Mouse (Mus musculus) MEL (cell line): ENCODE data around the gene Prf1. TPM values are rescaled to one million over a fixed set of nuclear protein-coding genes. Genes with fewer than 3 reads are reported as not detected.

Experiments used
- DNase-seq: peaks from one replicate; pipeline ENCODE4 v3.0.0; 2011; ENCODE audit warnings: low read depth, low spot score
- H3K27ac ChIP-seq: 2 replicates; pipeline ENCODE4 v1.5.1; 2012; ENCODE audit warnings: low read depth, mild to moderate bottlenecking, control low read depth, low read length, moderate library complexity; ENCODE audit not compliant: control insufficient read depth
- H3K27me3 ChIP-seq, 2 experiments: fragments of 150-350 bp in 1 of 2; sonication (generic) in 1 of 2; 2 replicates each; pipeline ENCODE4 v1.6.1; 2012; ENCODE audit warnings: low read length in 2 of 2, mild to moderate bottlenecking in 2 of 2, improper control_type of control experiment in 1 of 2, moderate library complexity in 1 of 2; ENCODE audit not compliant: insufficient read depth in 2 of 2, control insufficient read depth in 1 of 2
- H3K36me3 ChIP-seq, 2 experiments: 2 replicates each; pipeline ENCODE4 v1.6.1; 2012 to 2014; ENCODE audit warnings: low read length in 2 of 2, improper control_type of control experiment in 1 of 2, inconsistent platforms in 1 of 2, mild to moderate bottlenecking in 1 of 2; ENCODE audit not compliant: insufficient read depth in 2 of 2, control insufficient read depth in 1 of 2
- H3K4me1 ChIP-seq, 2 experiments: fragments of 150-350 bp in 1 of 2; sonication (generic) in 1 of 2; 2 replicates each; pipeline ENCODE4 v1.6.1; 2012; ENCODE audit warnings: low read length in 2 of 2, improper control_type of control experiment in 1 of 2, mild to moderate bottlenecking in 1 of 2; ENCODE audit not compliant: insufficient read depth in 2 of 2, control insufficient read depth in 1 of 2
- H3K4me3 ChIP-seq, 2 experiments: fragments of 150-350 bp in 1 of 2; sonication (generic) in 1 of 2; 2 replicates each; pipeline ENCODE4 v1.5.1; 2012; ENCODE audit warnings: low read depth in 2 of 2, low read length in 2 of 2, mild to moderate bottlenecking in 2 of 2, moderate library complexity in 2 of 2, control low read depth in 1 of 2, improper control_type of control experiment in 1 of 2; ENCODE audit not compliant: control insufficient read depth in 1 of 2, insufficient read depth in 1 of 2
- H3K79me2 ChIP-seq: 2 replicates; pipeline ENCODE4 v1.6.1; 2012; ENCODE audit warnings: mild to moderate bottlenecking, low read length, moderate library complexity; ENCODE audit not compliant: control insufficient read depth, poor library complexity, insufficient read depth
- H3K9ac ChIP-seq: 2 replicates; pipeline ENCODE4 v1.6.1; 2012; ENCODE audit warnings: low read depth, mild to moderate bottlenecking, control low read depth, low read length, moderate library complexity; ENCODE audit not compliant: control insufficient read depth, poor library complexity, severe bottlenecking
- H3K9me3 ChIP-seq: fragments of 150-350 bp; sonication (generic); replicated peaks from 2 replicates; pipeline ENCODE4 v1.6.1; 2012; ENCODE audit warnings: mild to moderate bottlenecking, low read length, improper control_type of control experiment, moderate library complexity; ENCODE audit not compliant: insufficient read depth
- BHLHE40 ChIP-seq: IDR thresholded peaks from 2 replicates; pipeline ENCODE4 v1.6.1; 2012; ENCODE audit warnings: low read depth, mild to moderate bottlenecking, inconsistent platforms, low read length, improper control_type of control experiment, borderline replicate concordance
- CHD1 ChIP-seq: IDR thresholded peaks from 2 replicates; pipeline ENCODE4 v1.6.1; 2012; ENCODE audit warnings: low read depth, mild to moderate bottlenecking, inconsistent platforms, low read length, improper control_type of control experiment
- CHD2 ChIP-seq: IDR thresholded peaks from 2 replicates; pipeline ENCODE4 v1.6.1; 2011; ENCODE audit warnings: low read length, improper control_type of control experiment
- CTCF ChIP-seq, 3 experiments: IDR thresholded peaks in 2 of 3; conservative IDR thresholded peaks in 1 of 3; 2 replicates each; pipeline ENCODE4 v1.5.1; 2011 to 2012; ENCODE audit warnings: low read length in 3 of 3, low read depth in 2 of 3, mild to moderate bottlenecking in 2 of 3, improper control_type of control experiment in 1 of 3, inconsistent platforms in 1 of 3, mixed read lengths in 1 of 3, moderate library complexity in 1 of 3; ENCODE audit not compliant: control insufficient read depth in 1 of 3, insufficient read depth in 1 of 3, poor library complexity in 1 of 3, severe bottlenecking in 1 of 3
- E2F4 ChIP-seq: IDR thresholded peaks from 2 replicates; pipeline ENCODE4 v1.6.1; 2011; ENCODE audit warnings: low read depth, low read length, improper control_type of control experiment, borderline replicate concordance
- ELF1 ChIP-seq: IDR thresholded peaks from 2 replicates; pipeline ENCODE4 v1.6.1; 2014; ENCODE audit warnings: low read depth, mild to moderate bottlenecking, inconsistent platforms, low read length, improper control_type of control experiment, moderate library complexity
- EP300 ChIP-seq, 2 experiments: IDR thresholded peaks; 2 replicates each; pipeline ENCODE4 v1.6.1; 2011; ENCODE audit warnings: improper control_type of control experiment in 2 of 2, low read length in 2 of 2, low read depth in 1 of 2, mild to moderate bottlenecking in 1 of 2
- ETS1 ChIP-seq: IDR thresholded peaks from 2 replicates; pipeline ENCODE4 v1.6.1; 2012; ENCODE audit warnings: low read depth, mild to moderate bottlenecking, inconsistent platforms, low read length, improper control_type of control experiment, moderate library complexity
- GABPA ChIP-seq: IDR thresholded peaks from 2 replicates; pipeline ENCODE4 v1.6.1; 2012; ENCODE audit warnings: low read depth, mild to moderate bottlenecking, inconsistent platforms, low read length, improper control_type of control experiment, moderate library complexity
- GATA1 ChIP-seq: IDR thresholded peaks from 2 replicates; pipeline ENCODE4 v1.6.1; 2011; ENCODE audit warnings: low read depth, low read length, improper control_type of control experiment
- HCFC1 ChIP-seq: IDR thresholded peaks from 2 replicates; pipeline ENCODE4 v1.6.1; 2012; ENCODE audit warnings: low read depth, mild to moderate bottlenecking, inconsistent platforms, low read length, improper control_type of control experiment, moderate library complexity
- MAFK ChIP-seq: IDR thresholded peaks from 2 replicates; pipeline ENCODE4 v1.6.1; 2011; ENCODE audit warnings: low read depth, mild to moderate bottlenecking, low read length, improper control_type of control experiment, borderline replicate concordance
- MAZ ChIP-seq: IDR thresholded peaks from 2 replicates; pipeline ENCODE4 v1.6.1; 2012; ENCODE audit warnings: low read depth, mild to moderate bottlenecking, inconsistent platforms, low read length, improper control_type of control experiment
- MEF2A ChIP-seq: IDR thresholded peaks from 2 replicates; pipeline ENCODE4 v1.6.1; 2014; ENCODE audit warnings: low read depth, mild to moderate bottlenecking, inconsistent platforms, low read length, improper control_type of control experiment; ENCODE audit not compliant: poor library complexity, insufficient replicate concordance, severe bottlenecking; ENCODE audit errors: extremely low read depth
- MXI1 ChIP-seq: IDR thresholded peaks from 2 replicates; pipeline ENCODE4 v1.6.1; 2011; ENCODE audit warnings: mild to moderate bottlenecking, low read depth, low read length, improper control_type of control experiment
- MYB ChIP-seq: IDR thresholded peaks from 2 replicates; pipeline ENCODE4 v1.6.1; 2011; ENCODE audit warnings: mild to moderate bottlenecking, low read depth, low read length, improper control_type of control experiment
- MYC ChIP-seq: IDR thresholded peaks from 2 replicates; pipeline ENCODE4 v1.6.1; 2011; ENCODE audit warnings: low read depth, mild to moderate bottlenecking, low read length, improper control_type of control experiment, moderate library complexity
- NRF1 ChIP-seq: IDR thresholded peaks from 2 replicates; pipeline ENCODE4 v1.6.1; 2014; ENCODE audit warnings: low read depth, mild to moderate bottlenecking, inconsistent platforms, low read length, improper control_type of control experiment, moderate library complexity; ENCODE audit not compliant: poor library complexity, insufficient read depth, severe bottlenecking
- POLR2A ChIP-seq, 2 experiments: IDR thresholded peaks; 2 replicates each; pipeline ENCODE4 v1.6.1; 2011 to 2012; ENCODE audit warnings: low read length in 2 of 2, mild to moderate bottlenecking in 2 of 2, control low read depth in 1 of 2, improper control_type of control experiment in 1 of 2, low read depth in 1 of 2, moderate library complexity in 1 of 2; ENCODE audit not compliant: control insufficient read depth in 1 of 2, insufficient read depth in 1 of 2, poor library complexity in 1 of 2
- POLR2AphosphoS2 ChIP-seq: IDR thresholded peaks from 2 replicates; pipeline ENCODE4 v1.6.1; 2011; ENCODE audit warnings: low read length, improper control_type of control experiment
- RAD21 ChIP-seq: IDR thresholded peaks from 2 replicates; pipeline ENCODE4 v1.6.1; 2011; ENCODE audit warnings: mild to moderate bottlenecking, low read depth, low read length, improper control_type of control experiment
- RCOR1 ChIP-seq: IDR thresholded peaks from 2 replicates; pipeline ENCODE4 v1.6.1; 2012; ENCODE audit warnings: low read depth, mild to moderate bottlenecking, inconsistent platforms, low read length, improper control_type of control experiment
- SMC3 ChIP-seq: IDR thresholded peaks from 2 replicates; pipeline ENCODE4 v1.6.1; 2011; ENCODE audit warnings: low read depth, low read length, improper control_type of control experiment
- TBP ChIP-seq: IDR thresholded peaks from 2 replicates; pipeline ENCODE4 v1.8.0; 2011; ENCODE audit warnings: low read depth, low read length, improper control_type of control experiment
- UBTF ChIP-seq: IDR thresholded peaks from 2 replicates; pipeline ENCODE4 v1.6.1; 2012; ENCODE audit warnings: low read depth, mild to moderate bottlenecking, inconsistent platforms, low read length, improper control_type of control experiment, moderate library complexity, borderline replicate concordance; ENCODE audit not compliant: insufficient read depth
- ZKSCAN1 ChIP-seq: IDR thresholded peaks from 2 replicates; pipeline ENCODE4 v1.6.1; 2012; ENCODE audit warnings: low read depth, mild to moderate bottlenecking, inconsistent platforms, low read length, improper control_type of control experiment, moderate library complexity
- ZNF384 ChIP-seq: IDR thresholded peaks from 2 replicates; pipeline ENCODE4 v1.6.1; 2012; ENCODE audit warnings: low read depth, mild to moderate bottlenecking, inconsistent platforms, low read length, improper control_type of control experiment
- polyA plus RNA-seq, 2 experiments: library from polyadenylated mRNA; stranded (reverse) in 1 of 2; unstranded in 1 of 2; fragments of >175 nt in 1 of 2; fragments of >200 nt in 1 of 2; gene quantifications; 2 replicates each; pipeline versions ENCODE4 v1.2.1 to v1.2.4; 2012; ENCODE audit warnings: low replicate concordance in 2 of 2, low read depth in 1 of 2; ENCODE audit not compliant: insufficient read length in 2 of 2, insufficient read depth in 1 of 2, missing spikeins in 1 of 2
- total RNA-seq: library from RNA; depleted of rRNA; stranded (reverse); fragments of 300-350 nt; gene quantifications from 2 replicates; pipeline ENCODE4 v1.2.3, GENCODE M21; 2012

Gene Prf1
- total and polyA plus RNA-seq, 3 experiments = 0.04 TPM; not detected in 2

DNA sequence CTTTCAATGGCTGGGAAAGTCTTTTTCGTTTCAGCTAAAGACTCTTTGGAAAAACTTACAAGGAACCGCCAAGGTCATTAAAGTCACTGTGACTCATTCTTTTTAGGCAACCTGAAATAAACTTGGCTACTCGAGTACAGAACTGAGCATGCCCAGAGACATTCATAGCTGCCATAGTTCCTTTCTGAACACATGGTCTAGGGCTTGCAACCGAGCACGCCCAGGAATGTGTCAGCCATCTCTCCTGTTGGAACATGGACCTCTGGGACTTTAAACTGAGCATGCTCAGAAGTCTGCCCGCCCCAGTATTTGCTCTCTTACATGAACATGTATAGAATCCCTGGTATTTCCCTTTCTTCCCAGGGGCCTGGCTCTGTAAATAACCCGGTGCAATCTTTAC lies 11.4 kb upstream of the Prf1 start:
- no peaks in the 10 kb centered on the region for H3K79me2 ChIP-seq
- H3K27ac ChIP-seq = no peak overlapping the region
- H3K9me3 ChIP-seq = no peaks in the 10 kb centered on the region
- H3K9ac ChIP-seq = no peak overlapping the region
- no peak for TF ChIP-seq MYC
- no peak for TF ChIP-seq CHD2
- no peak for TF ChIP-seq MAZ
- no peak for TF ChIP-seq E2F4
- no peak for TF ChIP-seq GABPA
- TF ChIP-seq POLR2A (IDR thresholded peaks at IDR 0.05; ENCODE audit: control insufficient read depth in 1 of 2, insufficient read depth in 1 of 2, low read depth in 1 of 2, low read length in 2 of 2, poor library complexity in 1 of 2) = no peak
- no peak for TF ChIP-seq NRF1
- TF ChIP-seq CTCF (IDR thresholded peaks at IDR 0.05 in 2 of 3, conservative IDR thresholded peaks at IDR 0.05 in 1 of 3; ENCODE audit: control insufficient read depth in 1 of 3, insufficient read depth in 1 of 3, low read depth in 2 of 3, low read length in 3 of 3, poor library complexity in 1 of 3, severe bottlenecking in 1 of 3) = no peak
- no peak for TF ChIP-seq TBP
- no peak for TF ChIP-seq MYB
- no peak for TF ChIP-seq RAD21
- TF ChIP-seq ETS1 = no peak
- no peak for TF ChIP-seq UBTF
- TF ChIP-seq ZKSCAN1 = no peak
- TF ChIP-seq BHLHE40 = no peak
- TF ChIP-seq MXI1 = no peak
- TF ChIP-seq GATA1 = no peak
- H3K27me3 ChIP-seq = no peaks in the 10 kb centered on the region
- H3K36me3 ChIP-seq = no peaks in the 10 kb centered on the region
- no peak overlapping the region for H3K4me3 ChIP-seq
- no peak for DNase-seq
- H3K4me1 ChIP-seq = no peaks in the 10 kb centered on the region

DNA sequence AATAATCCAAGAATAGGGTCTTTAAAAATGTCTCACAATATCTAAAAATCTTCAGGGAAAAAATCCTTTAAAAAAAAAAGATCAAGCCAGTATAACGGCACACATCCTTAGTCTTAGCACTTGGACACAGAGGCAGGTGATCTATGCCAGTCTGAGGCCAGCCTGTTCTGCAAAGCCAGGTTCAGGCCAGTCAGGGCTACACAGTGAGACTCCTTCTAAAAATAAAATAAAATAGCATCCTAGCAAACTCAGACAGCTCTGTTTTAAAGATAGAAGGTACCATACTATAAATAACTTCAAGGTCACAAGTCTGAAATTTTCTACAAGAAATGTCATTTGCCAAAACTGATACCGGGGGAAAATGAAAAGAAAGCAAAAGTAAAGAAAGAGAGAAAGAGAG lies 7.6 kb upstream of the Prf1 start:
- no peak for DNase-seq
- Histone ChIP-seq H3K9me3 (no peaks in the 10 kb centered on the region), H3K4me1 (no peaks in the 10 kb centered on the region), H3K9ac (no peak overlapping the region), H3K4me3 (no peak overlapping the region), H3K36me3 (no peaks in the 10 kb centered on the region), H3K27me3 (no peaks in the 10 kb centered on the region), H3K27ac (no peak overlapping the region), H3K79me2 (no peaks in the 10 kb centered on the region)
- TF ChIP-seq MAFK (no peak), POLR2AphosphoS2 (no peak), ELF1 (no peak), ZNF384 (no peak), HCFC1 (no peak), MEF2A (no peak), POLR2A (IDR thresholded peaks at IDR 0.05; ENCODE audit: control insufficient read depth in 1 of 2, insufficient read depth in 1 of 2, low read depth in 1 of 2, low read length in 2 of 2, poor library complexity in 1 of 2) (no peak), CTCF (IDR thresholded peaks at IDR 0.05 in 2 of 3, conservative IDR thresholded peaks at IDR 0.05 in 1 of 3; ENCODE audit: control insufficient read depth in 1 of 3, insufficient read depth in 1 of 3, low read depth in 2 of 3, low read length in 3 of 3, poor library complexity in 1 of 3, severe bottlenecking in 1 of 3) (no peak), SMC3 (no peak), EP300 (IDR thresholded peaks at IDR 0.05; ENCODE audit: low read depth in 1 of 2, low read length in 2 of 2) (no peak), CHD1 (no peak), RCOR1 (no peak), MYB (no peak)
